Mouse (Mus musculus) left cerebral cortex, postnatal 25 days (tissue): ENCODE measurements at regions not wholly inside any gene's neighbourhood (a gene's known extent, or its start where the extent isn't known, plus 50 kb on each side); places are given as distances from the start of the nearest gene placed in this dataset.
"Not testable (repeated sequence)": the region's sequence is repeated elsewhere in the genome, so short reads cannot be mapped to it uniquely, and the experiment has no call there.

Source experiments
- DNase-seq, 2 experiments: peaks; one replicate each; pipeline ENCODE4 v3.0.0; 2022; ENCODE audit warnings: low spot score in 2 of 2, mixed read lengths in 1 of 2
- intact Hi-C: fragments of 180-260 bp; cut with DNase I; formaldehyde crosslinking; loops from one replicate; pipeline ENCODE4 v1.15.1; 2025

DNA sequence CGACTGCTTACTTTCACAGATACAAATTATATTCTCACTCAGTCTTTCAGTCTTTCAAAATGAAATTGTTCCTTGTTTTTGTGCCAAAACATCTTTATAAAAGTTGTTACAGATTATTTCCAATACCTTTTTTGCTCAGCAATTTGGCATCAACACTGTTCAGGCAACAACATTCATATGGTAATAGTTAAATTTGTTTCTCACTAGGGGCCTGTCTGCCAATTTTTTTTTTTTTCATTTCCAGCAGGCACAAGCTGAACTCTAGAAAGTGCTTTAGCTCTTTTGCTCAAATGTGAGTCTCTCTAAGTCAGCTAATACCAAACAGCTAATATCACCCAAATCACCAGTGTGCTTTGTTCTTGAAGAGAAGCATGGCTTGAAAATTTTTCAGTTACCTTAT is 199.4 kb downstream of the Antxr2 start:
- intact Hi-C loops: no loop called here

DNA sequence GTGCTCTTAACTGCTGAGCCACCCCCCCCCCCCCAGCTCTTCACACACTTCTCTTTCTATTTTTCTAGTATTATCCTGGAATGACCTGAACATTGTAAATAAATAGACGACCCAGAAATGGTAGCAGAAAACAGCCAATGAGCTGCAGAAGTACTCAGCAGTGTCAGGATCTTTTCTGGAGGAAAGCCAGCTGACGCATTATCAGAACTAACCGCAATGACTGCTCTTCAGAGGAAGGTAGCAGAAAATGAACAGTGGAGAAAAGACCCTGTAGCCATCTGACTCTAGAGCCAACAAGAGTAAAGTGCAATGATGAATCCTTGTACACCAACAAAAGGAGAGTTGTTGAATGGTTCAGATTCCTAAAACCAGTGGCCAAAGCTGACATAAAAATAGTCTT is 213.4 kb downstream of the Antxr2 start:
- intact Hi-C loops: no loop called here

More for the DNA sequence above, 199.4 kb downstream of the Antxr2 start:
- no peak for DNase-seq

DNA sequence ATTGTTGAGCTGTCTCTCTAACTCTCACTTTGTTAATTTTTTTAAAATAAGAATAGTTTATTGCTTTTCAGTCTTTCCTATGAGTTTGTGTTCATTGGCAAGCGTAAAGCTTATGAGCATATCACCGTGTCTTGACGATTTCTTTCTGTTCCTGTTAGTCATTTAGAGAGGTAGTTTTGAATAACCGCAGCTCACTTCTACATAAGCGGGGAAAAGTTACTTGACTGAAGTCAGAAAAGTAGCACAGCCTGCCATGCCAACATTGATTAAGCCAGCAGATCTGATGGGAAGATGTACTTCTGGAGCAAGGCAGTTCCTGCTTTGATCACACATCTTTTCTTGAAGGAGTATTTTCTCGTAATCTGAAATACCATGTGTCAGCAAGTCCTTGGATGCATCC is 215.5 kb downstream of the Antxr2 start:
- intact Hi-C loops: no loop called here
- no peak for DNase-seq

More for the DNA sequence above, 213.4 kb downstream of the Antxr2 start:
- DNase-seq: no peak

GRCm38 (mm10) chr5:97814700-97815099 is 216.1 kb downstream of the Antxr2 start:
- DNase-seq: no peak
- intact Hi-C loops: no loop called here

DNA sequence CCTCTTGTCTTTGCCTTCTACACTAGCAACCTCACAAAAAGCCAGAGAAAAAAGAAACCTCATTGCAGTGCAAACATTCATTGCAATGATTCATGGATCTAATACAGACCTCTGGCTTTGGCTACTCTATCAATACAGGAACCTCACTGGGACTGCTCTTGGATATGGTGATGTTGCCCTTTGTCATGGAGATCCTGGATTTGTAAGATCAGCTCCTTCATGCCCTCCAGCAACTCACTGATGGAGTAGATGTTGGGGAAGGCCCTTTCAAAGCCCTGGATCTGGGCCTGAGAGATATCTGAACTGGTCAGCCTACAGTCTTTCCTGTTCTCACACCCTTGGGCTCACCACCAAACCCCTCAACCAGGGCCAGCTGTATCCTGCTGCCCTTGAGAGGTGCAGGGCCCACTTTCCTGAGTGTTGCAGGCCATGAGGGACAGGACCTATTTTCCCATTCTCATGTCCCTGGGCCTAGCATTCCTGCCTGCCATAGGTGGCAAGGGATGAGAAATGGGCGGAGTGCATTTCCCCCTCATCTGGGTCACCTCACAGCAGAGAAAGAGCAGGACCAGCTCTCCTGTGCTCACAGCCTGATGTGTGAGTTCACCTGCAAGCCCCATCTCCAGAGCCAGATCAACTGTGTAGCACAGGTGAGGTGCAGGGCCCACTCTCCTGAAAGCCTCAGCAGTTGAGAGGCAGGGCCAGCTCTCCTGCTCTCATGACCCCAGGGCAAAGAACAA is 218.1 kb downstream of the Antxr2 start:
- DNase-seq: no peak
- intact Hi-C loops: no loop called here

GRCm38 (mm10) chr5:97809007-97809406 is 221.8 kb downstream of the Antxr2 start:
- intact Hi-C loops: no loop called here
- DNase-seq: no peak

DNA sequence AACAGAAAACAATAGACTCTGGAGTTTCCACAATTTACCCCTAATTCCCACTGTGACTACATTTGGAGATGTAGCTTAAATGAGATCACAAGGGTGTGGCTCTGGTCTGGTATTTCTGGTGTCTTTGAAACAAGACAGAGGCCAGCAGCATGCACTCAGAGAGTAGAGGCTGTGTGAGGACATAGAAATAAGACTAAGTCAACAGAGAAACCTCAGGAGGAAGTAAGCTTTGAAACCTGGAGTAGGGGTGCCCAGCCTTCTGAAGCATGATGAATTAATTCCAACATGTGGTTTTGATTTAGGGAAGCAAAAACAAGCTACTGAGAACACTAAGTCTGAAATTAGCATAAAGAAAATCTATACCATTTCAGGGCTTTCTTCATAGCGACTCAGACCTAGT is 223.7 kb downstream of the Antxr2 start:
- intact Hi-C loops: no loop called here
- DNase-seq: no peak

DNA sequence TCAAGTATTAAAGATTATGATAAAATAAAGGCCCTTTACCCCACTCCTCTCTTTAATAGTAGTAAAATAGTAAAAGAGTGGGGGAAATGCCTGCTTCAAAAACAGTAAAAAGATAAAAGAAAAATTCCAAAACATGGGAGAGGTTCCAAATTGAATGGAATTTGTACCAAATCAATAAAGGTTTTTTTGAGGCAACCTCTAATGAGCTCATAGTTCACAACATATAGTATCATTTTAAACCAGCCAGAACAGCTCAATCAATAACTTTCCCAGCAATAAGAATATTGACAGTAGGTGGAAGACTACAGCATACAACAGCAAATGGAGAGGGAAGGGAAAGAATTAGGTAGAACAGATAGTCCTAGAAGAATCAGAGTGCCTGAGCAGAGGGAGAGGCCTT is 224.1 kb downstream of the Antxr2 start:
- intact Hi-C loops: no loop called here

DNA sequence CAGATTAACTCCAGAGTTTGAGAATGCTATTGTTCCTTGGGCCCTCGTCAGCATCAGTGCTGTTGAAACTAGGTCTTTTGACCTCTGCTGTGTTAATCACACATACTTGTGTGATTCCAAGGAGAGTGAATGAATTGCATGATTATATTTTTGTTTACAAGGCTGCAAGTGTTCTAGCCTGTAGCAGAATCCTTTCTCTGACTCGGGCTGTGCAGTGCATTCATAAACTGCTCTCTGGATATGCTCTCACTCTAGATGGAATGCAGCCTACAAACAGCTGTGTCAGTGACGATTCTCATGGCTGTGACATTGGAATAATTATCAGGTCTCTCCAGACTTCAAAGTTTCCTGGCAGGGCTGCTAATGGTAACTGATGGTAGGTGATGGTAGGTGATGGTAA is 230.8 kb downstream of the Antxr2 start:
- intact Hi-C loops: no loop called here
- DNase-seq: no peak

More for the DNA sequence above, 224.1 kb downstream of the Antxr2 start:
- DNase-seq: no peak

- intact Hi-C loops: no loop called here
- DNase-seq: no peak
These were observed 242.7 kb downstream of the Antxr2 start for GRCm38 (mm10) chr5:97788175-97788574.

DNA sequence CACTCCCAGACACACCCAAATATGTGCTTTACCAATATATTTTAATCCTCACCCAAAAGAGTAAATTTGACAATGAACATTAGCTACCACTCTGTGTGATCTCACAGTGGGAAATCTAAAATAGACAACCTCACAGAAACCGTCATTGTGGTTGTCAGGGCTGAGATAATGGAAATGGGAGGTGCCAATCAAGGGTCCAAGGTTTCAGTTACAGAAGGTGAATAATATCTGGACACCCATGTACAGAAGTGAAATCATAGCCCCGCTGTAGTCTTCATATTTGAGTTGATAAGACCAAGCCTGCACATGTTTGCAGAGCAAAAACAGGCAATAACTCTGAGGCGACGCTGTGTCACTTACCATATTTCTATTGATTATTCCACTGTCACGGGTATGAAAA is 243.8 kb downstream of the Antxr2 start:
- intact Hi-C loops: no loop called here
- no peak for DNase-seq

DNA sequence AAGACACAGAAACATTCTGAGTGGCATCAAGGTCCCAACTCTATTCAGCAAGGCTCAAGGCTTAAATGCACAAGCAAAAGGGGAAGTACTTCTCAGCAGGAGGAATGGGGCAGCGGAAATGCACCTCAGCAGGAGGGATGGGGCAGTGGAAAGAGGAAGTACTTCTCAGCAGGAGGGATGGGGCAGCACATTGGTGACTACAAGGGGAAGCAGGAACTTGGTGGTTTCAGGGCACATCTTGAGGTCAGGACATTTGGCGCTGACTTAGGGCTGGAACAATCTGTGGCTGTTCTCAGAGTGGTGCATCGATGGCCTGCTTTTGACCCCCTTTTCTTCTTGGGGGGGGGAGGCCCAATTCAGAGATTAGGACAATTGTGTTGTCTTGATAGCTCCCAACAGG is 255.7 kb downstream of the Antxr2 start:
- intact Hi-C loops, DNase-seq: not testable (repeated sequence)

- intact Hi-C loops, DNase-seq: not testable (repeated sequence)
These were observed 257.4 kb downstream of the Antxr2 start for GRCm38 (mm10) chr5:97773451-97773850.

DNA sequence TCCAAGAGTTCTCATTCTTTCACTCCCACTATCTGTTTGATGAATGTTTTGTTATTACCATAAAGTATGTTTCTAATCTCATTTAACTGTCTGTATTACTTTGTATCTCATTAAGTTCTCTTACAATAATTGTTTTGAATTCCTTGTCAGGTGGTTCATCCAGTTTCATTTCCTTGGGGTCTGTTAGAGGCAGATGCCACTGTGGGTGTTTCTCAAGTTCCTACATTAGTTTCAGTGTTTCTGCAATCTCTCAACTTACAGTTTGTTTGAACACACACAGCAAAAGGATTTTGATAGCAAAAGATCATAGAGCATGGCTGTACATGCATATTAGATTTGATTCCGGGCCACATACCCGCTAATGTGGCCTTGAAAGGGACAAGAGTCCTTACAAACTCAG is 280.5 kb upstream of the Gk2 start:
- intact Hi-C loops: no loop called here
- no peak for DNase-seq

DNA sequence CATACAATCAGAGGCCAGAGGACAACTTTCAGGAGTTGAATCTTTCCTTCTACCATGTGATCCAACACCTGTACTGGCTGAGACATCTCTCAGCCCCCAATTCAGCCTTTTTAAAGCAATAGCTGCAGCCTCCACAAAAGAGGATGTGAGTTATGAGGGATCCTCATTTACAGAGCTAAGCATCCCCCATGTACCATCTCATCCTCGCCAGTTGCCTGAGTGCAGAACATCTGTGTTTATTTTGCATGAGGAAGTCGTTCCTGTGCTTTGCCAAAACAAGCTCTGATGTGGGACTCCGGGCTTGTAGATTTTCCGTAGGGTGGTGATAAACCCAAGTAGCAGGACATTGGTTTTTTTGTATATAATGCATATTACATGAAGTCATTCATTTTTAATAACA is 274.1 kb upstream of the Gk2 start:
- intact Hi-C loops: no loop called here

GRCm38 (mm10) chr5:97719364-97719763 is 262.5 kb upstream of the Gk2 start:
- intact Hi-C loops, DNase-seq: not testable (repeated sequence)

More for the DNA sequence above, 274.1 kb upstream of the Gk2 start:
- no peak for DNase-seq

- DNase-seq: no peak
- intact Hi-C loops: no loop called here
These were observed 248.4 kb upstream of the Gk2 start for GRCm38 (mm10) chr5:97705270-97705669.

GRCm38 (mm10) chr5:97700507-97700906 is 243.7 kb upstream of the Gk2 start:
- peak in 1 of 2 experiments; percentile 72 for DNase-seq
- intact Hi-C loops: no loop called here

GRCm38 (mm10) chr5:97697581-97698134 is 240.8 kb upstream of the Gk2 start:
- no peak for DNase-seq
- intact Hi-C loops: no loop called here

GRCm38 (mm10) chr5:97693333-97693940 is 236.6 kb upstream of the Gk2 start:
- DNase-seq: peak in 1 of 2 experiments; percentile 61
- intact Hi-C loops: no loop called here

DNA sequence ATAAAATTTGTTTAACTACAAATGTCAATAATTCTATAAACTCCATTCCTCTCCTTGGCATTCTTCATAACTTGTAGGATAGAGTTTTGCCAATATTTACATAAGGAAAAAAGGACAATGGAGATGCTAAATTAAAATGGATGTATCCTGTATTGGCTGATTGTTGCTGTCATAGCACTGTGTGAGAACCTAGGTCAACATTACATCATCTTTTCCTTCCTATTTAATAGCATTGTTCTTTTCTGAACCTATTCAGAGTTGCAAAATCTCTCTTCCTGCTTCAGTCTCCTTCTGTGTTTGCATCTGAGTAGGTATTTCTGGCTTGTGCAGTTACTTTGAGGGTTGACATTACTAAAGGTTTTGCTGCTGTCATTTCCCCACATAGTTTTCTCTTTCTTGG is 228.6 kb upstream of the Gk2 start:
- DNase-seq: no peak
- intact Hi-C loops: no loop called here
